Mouse (Mus musculus): ENCODE measurements around the gene Ptprr. TPM values are rescaled to one million over a fixed set of nuclear protein-coding genes. Genes with fewer than 3 reads are reported as not detected.

Gene Ptprr
- polyA plus RNA-seq, 1 experiment = 1.2 TPM

DNA sequence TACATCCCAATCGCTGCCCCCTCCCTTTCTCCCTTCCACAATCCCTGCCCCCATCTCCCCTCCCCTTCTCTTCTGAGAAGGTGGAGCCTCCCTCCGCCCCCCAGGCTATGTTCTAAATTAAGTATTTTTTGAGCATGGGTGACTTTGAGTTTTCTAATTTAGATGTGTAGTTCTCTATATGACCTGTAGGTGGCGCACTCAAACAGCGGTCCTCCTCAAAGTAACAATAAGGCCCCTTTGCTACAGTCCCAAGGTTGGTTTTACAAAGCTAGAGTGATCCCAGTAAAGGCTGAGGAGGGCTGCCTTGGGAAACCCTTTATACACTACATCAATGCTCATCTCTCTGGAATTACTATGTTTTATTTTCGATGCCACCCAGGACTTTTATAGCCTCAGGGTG is 181.0 kb downstream of the Ptprr start:
- H3K27ac ChIP-seq (replicated peaks; ENCODE audit: low read depth, low read length) = no peak overlapping the region
- H3K4me1 ChIP-seq (ENCODE audit: control insufficient read depth, insufficient read depth, insufficient read length, low read length) = peaks cover 8% of the 10 kb centered on the region
- no peak overlapping the region for H3K4me3 ChIP-seq (ENCODE audit: insufficient read depth, low read depth, low read length)

DNA sequence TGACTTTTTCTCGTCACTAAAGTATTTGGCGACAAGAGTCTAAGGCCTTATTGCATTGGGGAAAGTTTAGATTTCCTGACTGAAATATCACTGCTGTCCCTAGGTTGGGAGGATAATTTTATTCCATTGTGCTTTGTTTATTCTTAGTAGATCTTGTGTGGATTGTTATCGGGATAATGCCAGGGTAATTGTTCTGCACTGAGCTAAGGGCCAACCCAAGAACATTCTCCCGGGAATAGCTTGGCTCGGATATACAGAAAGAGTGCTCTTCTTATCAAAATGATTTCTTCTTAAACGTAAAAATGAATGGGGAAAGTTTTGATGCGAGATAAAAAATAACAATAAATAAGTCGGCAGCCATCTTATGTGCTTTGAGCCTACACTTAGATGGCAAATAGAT is 183.5 kb downstream of the Ptprr start:
- H3K27ac ChIP-seq (replicated peaks; ENCODE audit: low read depth, low read length) = peak overlapping the region; percentile 56; the same call in 1 of the 2 replicates
- H3K4me3 ChIP-seq (ENCODE audit: insufficient read depth, low read depth, low read length) = no peak overlapping the region
- peaks cover 10% of the 10 kb centered on the region for H3K4me1 ChIP-seq (ENCODE audit: control insufficient read depth, insufficient read depth, insufficient read length, low read length)

DNA sequence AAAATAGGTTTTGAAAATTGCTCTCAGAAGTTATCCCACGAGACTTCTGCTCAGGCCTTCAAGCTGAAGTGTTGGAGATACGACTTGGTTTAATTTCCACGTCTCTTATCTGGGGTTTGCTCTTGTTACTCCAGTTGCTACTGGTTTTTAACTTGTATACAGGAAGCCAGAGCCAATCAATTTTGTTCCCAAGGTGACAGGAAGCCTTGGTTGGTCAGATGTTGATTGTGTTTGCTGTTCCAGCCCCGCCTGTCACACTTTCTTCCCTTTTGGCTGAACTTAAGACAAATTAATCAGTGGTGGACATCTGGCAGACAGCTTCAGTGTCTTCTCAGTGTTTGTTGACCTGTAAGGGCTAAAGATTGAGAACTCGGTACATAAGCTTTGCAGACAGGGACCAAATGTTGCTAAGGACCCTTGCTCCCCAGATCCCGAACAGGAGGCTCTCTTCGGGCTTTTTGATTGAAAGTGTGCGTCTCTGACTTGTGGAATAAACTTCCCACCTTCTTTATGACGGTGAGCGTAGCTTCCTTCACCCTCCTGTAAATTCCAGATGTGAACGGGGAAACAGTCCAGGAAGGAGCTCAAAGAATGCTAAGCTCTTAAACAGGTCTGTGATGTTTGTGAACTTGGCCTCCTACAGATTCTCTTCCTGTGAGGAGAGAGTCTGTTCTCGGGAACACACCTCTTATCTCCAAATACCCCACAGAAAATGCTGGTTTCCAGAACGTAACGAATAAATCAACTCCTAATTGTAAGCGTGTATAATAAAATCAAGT is 187.8 kb downstream of the Ptprr start:
- Histone ChIP-seq H3K27ac (replicated peaks; ENCODE audit: low read depth, low read length) (peak overlapping the region; percentile 98), H3K4me1 (ENCODE audit: control insufficient read depth, insufficient read depth, insufficient read length, low read length) (peaks cover 16% of the 10 kb centered on the region), H3K4me3 (ENCODE audit: insufficient read depth, low read depth, low read length) (no peak overlapping the region)

DNA sequence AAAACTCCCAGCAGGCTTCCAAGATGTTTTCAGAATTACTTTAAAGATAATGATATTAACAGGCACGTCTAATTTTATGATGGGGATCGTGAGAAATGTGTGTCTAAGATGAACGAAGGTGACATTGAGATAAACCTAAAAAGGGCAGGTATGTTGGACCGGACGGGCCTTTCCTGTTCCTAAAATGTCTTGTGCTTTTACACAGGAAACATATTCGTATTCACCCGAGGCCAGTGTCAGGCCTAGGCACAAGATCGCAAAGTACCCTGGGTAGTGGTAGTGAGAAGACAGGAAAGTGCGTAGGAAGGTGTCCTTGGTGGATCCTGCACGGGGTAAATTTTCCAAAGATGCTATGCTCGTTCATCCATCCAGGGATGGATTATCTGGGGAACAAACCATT is 188.4 kb downstream of the Ptprr start:
- peaks cover 13% of the 10 kb centered on the region for H3K4me1 ChIP-seq (ENCODE audit: control insufficient read depth, insufficient read depth, insufficient read length, low read length)
- peak overlapping the region; percentile 98 for H3K27ac ChIP-seq (replicated peaks; ENCODE audit: low read depth, low read length)
- no peak overlapping the region for H3K4me3 ChIP-seq (ENCODE audit: insufficient read depth, low read depth, low read length)

DNA sequence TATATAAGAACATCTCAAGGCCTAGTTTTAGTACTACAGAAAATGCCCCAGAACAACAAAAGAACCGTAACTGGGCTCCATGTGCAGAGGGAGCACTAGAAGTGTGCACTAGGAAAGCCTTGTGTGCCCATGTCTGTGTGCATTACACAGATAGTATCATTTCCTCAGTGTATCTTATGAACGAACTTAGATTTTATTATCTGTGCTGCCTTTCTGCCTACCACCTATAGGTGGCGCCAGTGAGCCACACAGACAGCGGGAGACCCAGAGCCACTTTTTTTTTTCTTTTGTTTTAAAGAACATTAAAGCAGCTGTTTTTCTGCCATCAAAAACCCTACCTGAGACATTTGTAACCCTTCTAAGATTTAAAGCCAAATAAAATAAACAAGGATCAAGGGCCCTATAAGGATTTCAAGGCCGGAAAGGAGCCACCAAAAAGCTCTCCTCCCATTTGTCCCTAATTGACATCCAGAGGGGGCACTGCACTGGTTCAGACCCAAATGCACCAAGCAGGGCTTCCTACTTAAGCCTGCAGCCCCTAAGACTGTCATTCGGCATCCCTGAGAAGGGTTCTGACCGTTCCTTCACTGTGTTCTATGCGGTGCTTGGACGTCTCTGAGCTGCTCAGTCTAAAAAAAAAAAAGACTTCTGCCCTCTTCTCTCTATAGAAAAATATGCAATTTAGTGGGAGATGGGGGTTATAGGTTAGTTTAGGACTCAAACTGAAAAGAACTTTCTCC is 190.1 kb downstream of the Ptprr start:
- Histone ChIP-seq H3K4me3 (ENCODE audit: insufficient read depth, low read depth, low read length) (no peak overlapping the region), H3K4me1 (ENCODE audit: control insufficient read depth, insufficient read depth, insufficient read length, low read length) (peaks cover 16% of the 10 kb centered on the region), H3K27ac (replicated peaks; ENCODE audit: low read depth, low read length) (peak overlapping the region; percentile 95)

DNA sequence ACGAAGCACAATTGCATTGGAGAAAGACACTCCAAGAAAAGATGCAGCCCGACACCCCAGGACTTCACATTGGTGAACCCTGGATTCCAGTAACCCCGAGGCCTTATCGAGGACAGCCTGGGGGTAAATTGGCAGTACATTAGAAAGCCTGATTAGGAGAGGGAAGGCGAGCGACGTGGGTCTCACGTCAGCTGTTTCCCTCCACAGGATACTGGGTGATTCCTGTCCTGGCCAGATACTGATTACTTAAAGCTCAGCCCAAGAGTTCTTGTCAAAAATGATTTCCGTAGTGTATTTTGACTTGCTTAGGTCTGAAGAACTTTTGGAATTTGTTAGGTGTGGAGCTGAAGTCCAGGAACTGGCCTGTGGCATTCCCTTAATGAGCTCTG is 190.7 kb downstream of the Ptprr start:
- Histone ChIP-seq H3K4me1 (ENCODE audit: control insufficient read depth, insufficient read depth, insufficient read length, low read length) (peaks cover 16% of the 10 kb centered on the region), H3K27ac (replicated peaks; ENCODE audit: low read depth, low read length) (peak overlapping the region; percentile 95), H3K4me3 (ENCODE audit: insufficient read depth, low read depth, low read length) (no peak overlapping the region)

GRCm38 (mm10) chr10:116212127-116212526 is 194.1 kb downstream of the Ptprr start:
- Histone ChIP-seq H3K4me3 (ENCODE audit: insufficient read depth, low read depth, low read length) (no peak overlapping the region), H3K4me1 (ENCODE audit: control insufficient read depth, insufficient read depth, insufficient read length, low read length) (peaks cover 12% of the 10 kb centered on the region), H3K27ac (replicated peaks; ENCODE audit: low read depth, low read length) (no peak overlapping the region)

GRCm38 (mm10) chr10:116220336-116221118 is 202.5 kb downstream of the Ptprr start:
- Histone ChIP-seq H3K27ac (replicated peaks; ENCODE audit: low read depth, low read length) (peak overlapping the region; percentile 77), H3K4me3 (ENCODE audit: insufficient read depth, low read depth, low read length) (no peak overlapping the region), H3K4me1 (ENCODE audit: control insufficient read depth, insufficient read depth, insufficient read length, low read length) (peaks cover 6% of the 10 kb centered on the region; the same call in 1 of the 2 replicates)

- no peak overlapping the region for H3K27ac ChIP-seq (replicated peaks; ENCODE audit: low read depth, low read length)
- H3K4me3 ChIP-seq (ENCODE audit: insufficient read depth, low read depth, low read length) = no peak overlapping the region
- H3K4me1 ChIP-seq (ENCODE audit: control insufficient read depth, insufficient read depth, insufficient read length, low read length) = no peaks in the 10 kb centered on the region
Observed at GRCm38 (mm10) chr10:116235299-116235698, 217.3 kb downstream of the Ptprr start.

- no peak overlapping the region for H3K4me3 ChIP-seq (ENCODE audit: insufficient read depth, low read depth, low read length)
- no peak overlapping the region for H3K27ac ChIP-seq (replicated peaks; ENCODE audit: low read depth, low read length)
- H3K4me1 ChIP-seq (ENCODE audit: control insufficient read depth, insufficient read depth, insufficient read length, low read length) = peaks cover 4% of the 10 kb centered on the region; the same call in 1 of the 2 replicates
Observed at GRCm38 (mm10) chr10:116242200-116242599, 224.2 kb downstream of the Ptprr start.

DNA sequence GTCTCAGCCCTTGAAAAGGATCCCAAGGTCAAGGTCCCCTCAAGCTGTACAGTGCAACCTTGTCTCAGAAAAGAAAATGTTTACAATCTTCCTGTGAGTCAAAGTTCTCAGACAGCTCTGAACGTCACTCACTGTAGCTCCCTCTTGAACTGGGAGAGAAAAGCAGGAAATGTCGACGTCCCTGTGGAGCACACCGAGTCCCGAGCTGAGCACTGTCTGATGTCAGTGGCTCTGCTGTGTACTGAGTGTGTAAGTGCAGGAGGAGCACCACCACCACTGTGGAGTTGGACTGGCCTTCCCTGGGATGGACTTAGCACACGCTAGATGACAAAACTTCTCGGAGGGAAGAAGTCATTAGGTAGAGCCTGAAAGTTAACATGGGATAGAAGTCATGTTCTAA is 225.4 kb downstream of the Ptprr start:
- Histone ChIP-seq H3K4me1 (ENCODE audit: control insufficient read depth, insufficient read depth, insufficient read length, low read length) (peaks cover 4% of the 10 kb centered on the region; the same call in 1 of the 2 replicates), H3K4me3 (ENCODE audit: insufficient read depth, low read depth, low read length) (no peak overlapping the region), H3K27ac (replicated peaks; ENCODE audit: low read depth, low read length) (peak overlapping the region; percentile 38)

- Histone ChIP-seq H3K4me3 (ENCODE audit: insufficient read depth, low read depth, low read length) (no peak overlapping the region), H3K4me1 (ENCODE audit: control insufficient read depth, insufficient read depth, insufficient read length, low read length) (peaks cover 4% of the 10 kb centered on the region; the same call in 1 of the 2 replicates), H3K27ac (replicated peaks; ENCODE audit: low read depth, low read length) (0 out of 2 replicates have a peak overlapping the region, but pooled peaks have one; percentile 40)
Observed at GRCm38 (mm10) chr10:116245632-116246031, 227.6 kb downstream of the Ptprr start.

- Histone ChIP-seq H3K4me3 (ENCODE audit: insufficient read depth, low read depth, low read length) (no peak overlapping the region), H3K27ac (replicated peaks; ENCODE audit: low read depth, low read length) (peak overlapping the region; percentile 77), H3K4me1 (ENCODE audit: control insufficient read depth, insufficient read depth, insufficient read length, low read length) (peaks cover 5% of the 10 kb centered on the region)
Observed at GRCm38 (mm10) chr10:116252668-116253067, 234.7 kb downstream of the Ptprr start.

DNA sequence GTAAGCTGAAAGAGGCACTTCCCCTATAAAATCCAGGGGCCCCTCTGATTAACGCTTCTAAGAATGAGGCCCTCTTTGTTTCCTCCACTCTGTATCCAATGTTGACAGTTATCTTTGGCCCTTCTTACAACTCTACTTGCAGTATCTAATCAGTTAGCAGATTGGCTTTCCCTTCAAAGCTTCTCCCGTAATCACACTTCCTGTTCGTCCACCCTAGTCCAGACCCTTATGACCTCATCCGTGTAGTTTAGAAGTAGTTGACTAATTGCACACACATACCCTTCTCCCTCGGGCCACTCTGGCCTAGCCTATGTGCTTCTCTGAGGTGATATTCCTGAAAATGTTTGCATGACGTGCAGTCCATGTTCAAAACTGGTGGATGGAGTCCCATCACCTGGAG is 236.0 kb downstream of the Ptprr start:
- H3K4me1 ChIP-seq (ENCODE audit: control insufficient read depth, insufficient read depth, insufficient read length, low read length) = peaks cover 5% of the 10 kb centered on the region
- peak overlapping the region; percentile 54 for H3K27ac ChIP-seq (replicated peaks; ENCODE audit: low read depth, low read length)
- no peak overlapping the region for H3K4me3 ChIP-seq (ENCODE audit: insufficient read depth, low read depth, low read length)

- H3K27ac ChIP-seq (replicated peaks; ENCODE audit: low read depth, low read length) = no peak overlapping the region
Observed at GRCm38 (mm10) chr10:116259298-116259697, 241.3 kb downstream of the Ptprr start.

More at GRCm38 (mm10) chr10:116259298-116259697, 241.3 kb downstream of the Ptprr start:
- H3K4me1 ChIP-seq (ENCODE audit: control insufficient read depth, insufficient read depth, insufficient read length, low read length) = peaks cover 7% of the 10 kb centered on the region
- no peak overlapping the region for H3K4me3 ChIP-seq (ENCODE audit: insufficient read depth, low read depth, low read length)

Data from brown adipose tissue, adult 24 weeks (tissue).